Mouse (Mus musculus): ENCODE data around the gene Pnldc1.

- TF ChIP-seq POLR2A (IDR thresholded peaks at IDR 0.05; ENCODE audit: insufficient read length, low read depth) (no peak), E2F4 (IDR thresholded peaks at IDR 0.05; ENCODE audit: insufficient read depth) (no peak), CEBPB (IDR thresholded peaks at IDR 0.05; ENCODE audit: insufficient read depth, poor library complexity, severe bottlenecking) (no peak), USF1 (IDR thresholded peaks at IDR 0.05; ENCODE audit: low read depth) (no peak), POLR2AphosphoS2 (IDR thresholded peaks at IDR 0.05; ENCODE audit: insufficient read length, low read depth) (no peak), TCF12 (IDR thresholded peaks at IDR 0.05; ENCODE audit: insufficient read depth, poor library complexity, severe bottlenecking) (no peak), MAX (IDR thresholded peaks at IDR 0.05; ENCODE audit: low read depth) (no peak), TCF3 (IDR thresholded peaks at IDR 0.05; ENCODE audit: insufficient read length, low read depth) (no peak)
These were observed 22.8 kb downstream of the Pnldc1 start for GRCm38 (mm10) chr17:12887021-12887775.

Measured in myocyte (in vitro differentiated cells).